Mouse (Mus musculus) hindlimb bud, embryonic 11.5 days (tissue): ENCODE results near the gene Pgf.

Experiments
- DNase-seq: peaks from one replicate; pipeline ENCODE4 v3.0.0-alpha.2; 2012; ENCODE audit warnings: low read depth, low spot score; ENCODE audit errors: extremely low spot score

Pgf gene

DNA sequence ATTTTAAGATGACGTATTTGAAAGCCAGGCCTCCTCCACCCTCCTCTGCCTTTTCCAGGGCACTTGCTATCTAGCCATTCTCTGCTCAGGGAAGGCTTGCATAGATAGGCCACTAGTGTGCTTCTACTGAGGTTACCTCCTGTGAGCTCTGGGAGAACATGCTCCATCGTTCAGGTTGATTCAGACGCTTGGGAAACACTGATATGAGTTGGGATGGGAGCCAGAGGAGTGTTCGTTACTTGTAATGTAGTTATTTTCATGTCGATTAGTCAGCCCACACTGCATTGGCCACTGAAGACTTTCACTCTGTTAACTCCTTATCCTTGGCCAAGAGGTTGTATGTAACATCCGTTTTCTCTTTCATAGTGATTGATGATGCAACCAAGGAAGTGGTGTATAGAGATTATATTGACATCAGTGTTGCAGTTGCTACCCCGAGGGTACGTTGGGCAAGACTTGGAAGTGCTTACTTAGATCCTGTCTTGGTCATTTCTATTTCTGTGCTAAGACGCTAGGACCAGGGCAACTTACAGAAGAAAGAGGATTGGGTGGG is 48.1 kb downstream of the Pgf start:
- no peak for DNase-seq

DNA sequence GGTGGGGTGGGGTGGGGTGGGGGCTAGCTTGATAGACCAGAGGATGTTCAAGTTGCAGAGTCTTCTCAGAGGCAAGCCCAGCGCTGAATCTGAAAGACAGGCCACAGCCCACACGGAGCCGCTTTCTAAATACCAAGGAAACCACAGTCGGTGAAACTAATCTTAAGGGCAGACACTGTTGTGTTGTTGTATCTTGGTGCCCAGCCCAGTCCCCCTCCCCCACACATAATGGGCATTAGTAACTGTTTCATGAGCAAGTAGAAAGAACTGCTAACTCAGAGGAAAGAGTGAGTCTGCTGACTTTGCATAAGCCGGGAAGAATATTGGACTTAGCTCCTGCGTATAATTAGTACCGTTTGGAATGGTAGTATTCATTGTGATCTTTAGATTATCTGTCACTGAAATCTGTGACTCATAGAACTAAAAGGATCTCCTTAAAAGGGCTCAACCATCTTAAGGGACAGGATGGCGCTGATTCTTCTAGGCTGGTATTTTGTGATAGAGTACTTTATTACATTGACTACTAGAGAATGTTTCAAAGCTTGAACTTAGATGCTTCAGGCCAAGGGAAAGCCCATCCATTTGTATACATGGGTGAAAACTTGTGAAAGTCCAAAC is 50.5 kb downstream of the Pgf start:
- DNase-seq, result no peak

DNA sequence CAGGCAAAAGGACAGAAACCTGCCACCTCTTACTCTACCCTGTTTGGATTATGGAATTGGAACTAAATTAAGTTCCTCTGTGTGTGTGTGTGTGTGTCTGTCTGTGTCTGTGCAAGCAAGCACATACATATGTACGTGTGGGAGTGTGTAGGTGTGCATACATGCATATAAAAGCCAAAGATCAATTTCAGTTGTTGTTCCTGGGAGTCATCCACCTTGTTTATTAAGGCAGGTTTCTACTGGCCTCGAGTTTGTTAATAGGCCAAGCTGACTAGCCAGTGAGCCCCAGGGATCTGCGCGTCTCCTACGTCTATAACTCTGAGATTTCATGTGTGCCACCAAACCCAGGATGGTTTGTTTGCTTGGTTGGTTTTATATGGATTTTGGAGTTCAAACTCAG is 52.8 kb downstream of the Pgf start:
- no peak for DNase-seq

DNA sequence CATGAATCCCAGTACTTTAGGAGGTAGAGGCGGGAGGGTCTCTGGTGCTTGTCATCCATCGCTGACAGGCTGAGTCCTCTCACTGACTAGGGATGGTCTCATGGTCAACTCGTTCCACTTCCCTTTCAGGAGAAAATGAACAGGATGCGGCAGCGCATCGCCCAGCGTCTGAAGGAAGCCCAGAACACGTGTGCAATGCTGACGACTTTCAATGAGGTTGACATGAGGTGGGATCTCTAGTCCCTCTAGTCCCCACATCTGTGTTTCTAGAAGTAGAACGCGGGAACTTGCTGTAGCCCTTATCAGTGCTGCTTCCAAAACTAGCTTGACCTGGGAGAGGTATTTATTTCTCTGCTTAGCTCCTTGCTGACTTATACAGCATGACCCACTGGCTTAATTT is 53.9 kb downstream of the Pgf start:
- no peak for DNase-seq

DNA sequence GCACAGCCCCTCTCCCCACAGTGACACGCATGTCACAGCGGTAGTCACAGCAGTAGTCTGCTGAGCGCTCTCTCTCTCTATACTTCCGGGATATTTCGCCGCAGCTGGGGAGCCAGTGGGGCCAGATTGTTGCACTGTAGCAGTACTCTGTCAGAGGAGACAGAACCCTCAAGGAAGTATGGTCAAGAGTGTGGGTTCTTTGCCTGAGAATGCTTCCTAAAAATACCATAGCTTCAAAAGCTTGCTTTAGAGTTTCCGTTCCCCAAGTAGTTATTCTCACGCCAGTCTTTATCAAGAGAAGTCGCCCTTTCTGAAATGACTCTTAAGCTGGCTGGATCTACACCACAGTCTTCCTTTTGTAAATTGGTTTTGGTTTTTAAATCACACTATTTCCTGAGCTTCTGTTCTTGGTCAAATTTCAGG is 54.5 kb downstream of the Pgf start:
- DNase-seq, result no peak

DNA sequence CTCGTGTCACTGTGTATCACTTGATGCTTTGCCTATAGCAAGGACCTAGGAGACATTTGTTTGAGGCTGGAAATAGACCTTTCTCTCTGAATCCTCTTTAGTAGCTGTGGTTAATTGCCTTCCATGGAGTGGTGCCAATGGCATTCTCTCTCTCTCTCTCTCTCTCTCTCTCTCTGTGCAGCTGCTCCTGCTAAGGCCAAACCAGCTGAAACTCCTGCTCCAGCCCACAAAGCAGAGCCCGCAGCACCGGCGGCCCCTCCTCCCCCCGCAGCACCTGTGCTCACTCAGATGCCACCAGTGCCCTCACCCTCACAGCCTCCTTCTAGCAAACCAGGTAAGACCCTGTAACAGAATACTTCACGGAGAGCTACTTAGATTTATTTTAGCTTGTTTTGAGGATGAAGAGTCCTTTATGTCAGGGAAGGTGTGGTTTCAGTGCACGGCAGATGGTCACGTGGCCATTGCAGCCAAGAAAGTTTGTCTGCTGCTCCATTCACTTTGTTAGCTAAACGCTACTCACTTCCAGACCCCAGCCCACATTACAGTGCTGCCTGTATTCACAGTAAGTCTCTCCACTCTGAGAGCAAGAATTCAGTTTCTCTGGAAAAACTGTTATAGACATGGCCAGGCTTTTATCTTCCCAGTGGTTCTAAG is 55.7 kb downstream of the Pgf start:
- no peak for DNase-seq
